In genomic region chr2:91492071-91492635, GRCm38 (mm10) we compare ENCODE assay signal across 8 mouse cellular contexts.
"Had no signal": no experiment of that assay in that cellular context is flagged by ENCODE, and none has a peak within 500 bp of the region (broad histone marks: within the 10 kb centered on the region; RNA-seq: fewer than 3 reads in every experiment).

No protein-coding gene starts in this region.

- DNase-seq: kidney, postnatal 25 days; layer of hippocampus, adult 9-11 months; liver; liver, embryonic 13.5 days; liver, postnatal 0 days; lung, postnatal 14 days; thymus, adult 2 months; thymus, postnatal 36 days had no signal
